Mouse (Mus musculus) R1 (cell line): ENCODE measurements around the gene Rtn1.

Experiments used
- DNase-seq: peaks from one replicate; pipeline ENCODE4 v3.0.0-alpha.2; 2018; ENCODE audit warnings: low read depth, low spot score

Rtn1 gene

DNA sequence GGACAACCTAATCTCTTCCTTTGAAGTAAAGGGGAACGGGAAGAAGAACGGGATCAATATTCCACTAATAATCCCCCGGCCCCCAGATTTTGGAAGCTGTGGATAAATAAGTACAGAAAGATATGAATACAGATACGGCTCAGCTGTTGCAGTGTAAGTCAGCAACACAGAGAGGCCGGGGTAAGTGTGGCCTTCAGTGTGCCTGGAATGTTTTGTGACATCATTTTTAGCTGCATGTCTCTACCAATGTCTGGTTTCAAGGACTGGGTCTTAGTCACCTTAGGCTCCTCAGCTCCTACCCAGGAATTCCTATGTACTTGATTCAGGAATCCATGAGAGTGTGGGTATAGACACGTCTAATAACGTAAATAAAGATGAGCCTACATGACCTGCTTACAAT is 124.3 kb downstream of the Rtn1 start:
- DNase-seq = no peak

DNA sequence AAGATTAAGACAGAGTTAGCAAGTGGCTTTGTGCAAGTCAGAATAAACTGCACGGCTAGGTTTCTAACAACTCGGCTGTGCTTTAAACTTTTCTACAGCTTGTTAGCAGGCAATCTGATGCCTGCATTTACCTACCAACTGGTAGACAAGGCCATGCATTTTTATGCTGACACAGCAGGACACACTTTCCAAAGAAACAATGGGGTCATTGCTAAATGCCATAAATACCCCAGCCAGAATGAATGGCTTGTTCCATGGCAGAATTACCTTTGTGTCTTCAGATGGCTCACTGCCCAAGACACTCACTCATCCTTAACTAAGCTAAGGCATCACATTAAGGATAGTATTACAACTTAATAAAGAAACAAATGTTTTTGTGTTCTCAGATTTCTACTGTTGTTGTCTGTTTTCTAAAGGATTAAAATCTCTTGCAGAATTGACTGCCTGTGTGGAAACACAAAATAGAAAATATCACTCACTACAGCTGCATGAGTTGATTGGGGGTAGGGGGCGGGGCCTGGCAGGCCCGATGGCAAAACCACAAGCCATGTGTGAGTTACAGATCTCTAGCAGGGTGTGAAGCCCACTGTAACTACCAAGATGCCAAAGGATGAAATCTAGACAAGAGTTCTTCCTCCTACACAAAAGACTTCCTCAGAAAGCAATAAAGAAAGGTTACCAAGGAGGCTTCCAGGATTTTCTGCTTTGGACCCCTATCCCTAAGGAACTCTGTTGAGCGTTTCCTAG is 129.6 kb downstream of the Rtn1 start:
- DNase-seq = no peak

DNA sequence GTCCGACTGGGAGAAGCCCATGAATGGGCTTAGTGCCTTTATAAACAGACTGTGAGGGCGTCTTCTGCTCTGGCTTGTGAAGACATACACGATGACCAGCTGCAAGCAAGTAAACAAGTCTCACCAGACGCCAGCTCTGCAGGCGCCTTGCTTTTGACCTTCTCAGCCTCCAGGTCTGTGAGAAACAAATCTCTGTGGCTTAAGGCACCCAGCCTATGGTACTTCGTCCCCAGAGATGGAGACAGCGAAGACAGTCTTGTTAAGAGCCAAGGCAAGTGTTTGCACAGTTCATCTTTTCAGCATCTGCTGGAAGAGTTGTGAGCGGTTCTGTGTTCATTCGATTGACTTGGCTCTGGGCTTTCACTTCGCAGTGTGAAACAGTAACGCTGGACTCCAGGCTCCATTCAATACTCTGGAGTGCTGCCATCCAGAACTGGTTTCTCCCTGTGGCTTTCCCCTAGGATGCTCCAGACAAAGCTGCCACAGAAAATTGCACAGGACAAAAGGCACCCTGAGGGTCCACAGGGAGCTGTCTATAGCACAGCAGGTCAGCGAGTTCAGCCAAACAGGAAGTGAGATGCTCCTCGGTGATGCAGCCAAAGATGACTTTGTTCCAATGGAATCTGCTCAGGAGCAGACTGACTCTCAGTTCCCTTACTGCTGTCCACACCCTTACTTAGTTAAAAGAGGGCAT is 135.0 kb downstream of the Rtn1 start:
- peak; percentile 84 for DNase-seq

DNA sequence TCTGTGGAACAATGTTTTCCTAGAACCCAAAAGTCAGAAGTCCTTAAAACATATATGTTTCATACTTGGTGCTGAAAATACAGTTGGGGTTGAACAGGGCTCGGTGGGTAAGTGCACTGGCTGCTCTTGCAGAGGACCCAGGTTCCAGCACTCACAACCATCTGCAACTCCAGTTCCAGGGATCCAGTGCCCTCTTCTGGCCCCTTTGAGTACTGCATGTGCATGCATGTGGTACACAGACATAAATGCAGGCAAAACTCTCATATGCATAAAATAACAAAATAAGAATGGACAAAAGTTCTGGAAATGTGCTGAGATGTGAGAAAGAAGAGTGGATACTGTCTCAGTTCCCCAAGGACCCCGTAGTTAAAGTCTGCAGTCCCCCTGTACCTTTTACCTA is 141.2 kb downstream of the Rtn1 start:
- peak; percentile 72 for DNase-seq

DNA sequence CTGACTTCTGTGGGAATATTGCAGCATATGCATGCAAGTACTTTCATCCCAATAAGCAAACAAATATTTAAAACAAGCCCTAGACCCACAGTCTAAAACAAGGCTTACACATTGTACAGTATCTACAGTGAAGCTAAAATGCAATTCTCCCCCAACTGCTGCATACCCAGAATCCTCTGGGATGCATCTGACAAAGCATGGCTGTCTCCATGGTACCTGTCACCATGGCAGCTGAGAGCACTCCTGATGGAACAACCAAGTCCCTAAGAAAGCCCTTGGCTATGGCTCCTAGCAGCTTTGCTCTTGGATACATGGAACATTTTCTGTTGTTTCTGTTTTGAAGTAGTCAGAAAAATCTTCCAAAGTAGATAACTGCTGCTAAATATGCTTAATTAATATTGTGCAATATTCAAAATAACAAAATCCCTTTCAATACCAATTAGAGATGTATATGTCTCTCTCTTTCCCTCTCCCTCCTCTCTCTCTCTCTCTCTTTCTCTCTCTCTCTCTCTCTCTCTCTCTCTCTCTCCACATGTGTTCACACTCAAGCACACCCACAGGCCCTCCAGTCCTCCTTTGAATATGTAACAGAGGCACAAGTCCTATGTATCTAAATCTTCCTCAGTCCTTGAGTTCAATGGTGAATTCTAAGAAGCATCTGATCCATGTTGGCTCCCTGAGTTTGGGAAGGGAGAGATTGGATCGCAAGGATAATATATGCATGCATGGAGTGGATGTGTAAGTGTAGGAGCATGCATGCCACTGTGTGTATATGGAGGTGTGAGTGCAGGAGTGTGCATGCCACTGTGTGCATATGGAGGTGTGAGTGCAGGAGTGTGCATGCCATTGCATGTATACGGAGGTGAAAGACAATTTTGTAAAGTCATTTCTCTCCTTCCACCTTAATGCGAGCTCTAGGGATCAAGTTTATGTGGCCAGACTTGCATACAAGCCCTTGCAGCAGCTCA is 143.3 kb downstream of the Rtn1 start:
- DNase-seq = peak; percentile 58

DNA sequence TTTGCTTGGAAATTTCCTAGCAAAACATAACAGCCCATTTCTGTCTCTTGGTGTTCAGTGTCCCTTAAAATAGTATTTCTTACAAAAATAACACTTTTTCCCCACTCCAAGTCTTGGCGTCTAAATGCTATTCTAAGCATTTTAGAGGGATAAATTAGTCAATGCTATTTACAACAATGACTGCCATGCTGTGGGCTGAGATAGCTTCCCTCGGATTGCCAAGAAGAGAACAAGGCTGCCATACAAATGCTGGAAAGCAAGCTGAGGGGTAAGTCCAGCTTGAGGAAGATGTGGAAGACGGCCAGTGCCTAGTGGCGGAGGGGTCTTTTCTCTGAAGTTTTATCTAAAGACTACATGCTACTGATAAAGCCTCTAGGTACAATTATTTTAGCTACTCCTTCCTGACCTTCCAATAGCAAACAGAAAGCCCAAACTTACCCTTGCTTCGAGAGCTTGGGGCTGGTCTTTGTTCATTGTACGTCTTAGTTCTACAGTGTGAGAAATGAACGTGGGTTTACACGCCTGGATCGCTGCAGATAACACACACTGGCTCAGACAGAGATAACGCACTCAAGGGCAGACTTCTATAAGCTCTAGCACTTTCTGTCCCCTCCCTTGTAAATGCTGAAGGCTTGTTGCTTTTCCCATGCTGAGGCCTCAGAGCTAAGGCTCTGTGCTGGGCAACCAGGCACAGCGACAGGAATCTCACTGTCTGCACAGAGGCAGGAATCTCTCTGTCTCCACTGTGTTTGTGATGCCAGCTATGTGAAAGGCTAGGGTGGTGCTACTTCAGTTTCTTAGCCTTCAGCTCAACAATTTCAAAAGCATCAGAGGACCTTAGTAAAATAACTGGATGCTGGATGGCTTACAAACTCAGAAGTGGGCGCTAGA is 145.4 kb downstream of the Rtn1 start:
- DNase-seq = no peak

DNA sequence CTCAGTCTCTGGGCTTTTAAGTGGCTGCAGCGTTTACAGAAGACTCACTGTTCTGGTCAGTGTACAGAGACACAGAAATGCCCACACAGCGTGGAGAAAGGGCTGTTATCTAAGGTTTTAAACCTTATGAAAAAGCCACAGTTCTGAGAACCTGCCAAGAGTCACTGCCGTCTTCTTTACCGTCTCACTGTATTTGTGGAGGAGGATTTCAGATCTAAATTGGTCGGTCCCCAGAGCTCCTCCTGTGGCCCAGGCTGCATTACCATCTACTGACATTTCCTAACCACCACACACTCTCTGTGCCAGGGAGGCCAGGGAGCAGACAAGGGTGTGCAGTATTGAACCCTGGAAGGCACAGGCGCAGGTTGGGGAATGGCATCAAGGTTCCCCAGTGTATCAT is 151.9 kb downstream of the Rtn1 start:
- no peak for DNase-seq

DNA sequence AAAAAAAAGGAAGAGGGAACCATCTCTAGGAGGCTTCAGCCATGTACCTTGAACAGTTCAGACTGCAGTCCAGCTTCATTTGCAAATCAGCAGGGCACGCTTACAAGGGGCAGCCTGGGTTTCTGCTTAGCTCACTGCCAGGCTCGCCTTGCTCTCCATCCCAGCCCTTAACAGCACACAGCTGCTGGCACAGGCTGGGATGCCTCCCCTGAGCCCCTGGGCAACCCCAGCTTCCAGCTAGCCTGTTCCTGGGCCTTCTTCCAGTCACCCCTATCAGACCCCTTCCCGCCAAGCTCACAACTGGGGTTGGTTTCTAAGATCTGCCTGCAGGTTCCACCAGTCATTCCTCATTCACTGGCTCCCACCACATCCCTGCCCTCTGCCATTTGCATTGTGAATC is 155.8 kb downstream of the Rtn1 start:
- no peak for DNase-seq

DNA sequence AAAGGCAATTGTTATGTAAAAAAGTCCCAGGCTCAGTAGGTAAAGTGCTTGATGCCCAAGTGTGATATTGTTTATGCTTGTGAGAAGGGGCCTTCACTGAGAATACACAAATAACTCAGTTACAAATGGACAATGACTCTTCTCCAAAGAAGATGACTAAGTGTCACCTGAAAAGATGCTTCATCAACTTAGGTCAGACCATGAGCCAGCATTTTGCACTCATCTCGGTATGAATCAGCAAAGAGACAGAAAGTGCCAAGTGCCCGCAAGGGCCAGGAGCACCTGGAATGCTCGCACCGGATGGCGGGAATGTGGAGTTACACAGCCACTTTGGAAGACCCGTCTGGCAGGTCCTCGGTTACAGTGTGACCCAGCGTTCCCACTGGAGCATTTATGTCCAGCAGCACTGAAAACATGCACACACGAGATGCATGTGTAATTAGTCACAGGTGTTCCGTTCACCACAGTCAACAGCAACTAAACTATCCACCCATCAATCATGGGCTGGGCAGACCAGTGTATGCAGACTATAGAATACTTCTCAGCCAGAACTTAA is 156.9 kb downstream of the Rtn1 start:
- no peak for DNase-seq

DNA sequence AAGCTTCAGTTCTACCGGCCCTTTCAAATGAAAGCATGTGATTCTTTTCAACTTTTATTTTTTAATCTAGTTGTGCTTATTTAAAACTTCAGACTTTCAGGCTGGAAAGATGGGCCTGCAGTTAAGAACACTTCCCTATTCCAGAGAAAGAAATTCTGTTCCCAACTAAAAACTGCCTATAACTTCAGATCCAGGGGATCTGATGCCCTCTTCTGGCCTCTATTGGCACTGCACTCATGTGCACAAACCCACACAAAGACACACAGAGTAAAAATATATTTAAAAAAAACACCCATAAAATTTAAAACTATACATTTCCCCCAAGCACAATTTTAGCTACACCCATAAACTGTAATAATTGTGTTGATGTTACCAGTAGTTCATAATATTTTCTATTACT is 163.9 kb downstream of the Rtn1 start:
- peak; percentile 49 for DNase-seq

DNA sequence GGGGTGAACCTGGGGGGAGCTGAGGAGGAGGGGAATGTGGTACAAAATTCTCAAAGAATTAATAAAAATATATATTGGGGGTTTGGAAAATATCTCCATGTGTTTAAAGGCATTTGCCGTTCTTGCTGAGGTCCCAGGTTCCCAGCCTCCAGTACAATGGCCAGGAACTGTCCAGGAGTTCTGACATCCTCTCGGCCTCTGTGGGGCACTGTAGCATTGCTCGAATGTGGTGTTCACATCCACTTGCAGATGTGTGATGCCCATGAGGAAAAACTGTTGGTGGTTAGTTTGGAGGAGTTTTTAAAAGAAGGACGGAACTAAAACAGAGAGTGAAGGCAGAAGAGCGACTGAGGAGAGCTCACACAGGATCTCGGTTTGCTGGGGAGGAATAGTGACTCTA is 166.0 kb downstream of the Rtn1 start:
- no peak for DNase-seq

DNA sequence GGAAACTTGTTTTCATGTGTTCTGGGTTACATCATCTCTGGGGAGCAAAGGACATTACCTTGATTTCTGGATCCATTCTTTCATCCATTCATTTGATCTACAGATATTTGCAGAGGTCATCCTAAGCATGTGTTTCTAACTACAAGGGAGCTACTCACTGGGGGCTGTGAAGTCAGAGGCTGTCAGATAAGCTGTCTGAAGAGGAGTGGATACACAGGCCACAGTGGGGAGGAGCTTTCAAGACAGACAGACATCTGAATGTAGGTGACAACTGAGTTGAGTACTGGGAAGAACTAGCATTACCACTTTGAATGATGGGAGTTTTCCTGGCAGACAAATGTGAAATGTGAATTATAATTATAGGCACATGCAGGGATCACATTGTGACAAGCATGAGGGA is 168.3 kb downstream of the Rtn1 start:
- DNase-seq = no peak

DNA sequence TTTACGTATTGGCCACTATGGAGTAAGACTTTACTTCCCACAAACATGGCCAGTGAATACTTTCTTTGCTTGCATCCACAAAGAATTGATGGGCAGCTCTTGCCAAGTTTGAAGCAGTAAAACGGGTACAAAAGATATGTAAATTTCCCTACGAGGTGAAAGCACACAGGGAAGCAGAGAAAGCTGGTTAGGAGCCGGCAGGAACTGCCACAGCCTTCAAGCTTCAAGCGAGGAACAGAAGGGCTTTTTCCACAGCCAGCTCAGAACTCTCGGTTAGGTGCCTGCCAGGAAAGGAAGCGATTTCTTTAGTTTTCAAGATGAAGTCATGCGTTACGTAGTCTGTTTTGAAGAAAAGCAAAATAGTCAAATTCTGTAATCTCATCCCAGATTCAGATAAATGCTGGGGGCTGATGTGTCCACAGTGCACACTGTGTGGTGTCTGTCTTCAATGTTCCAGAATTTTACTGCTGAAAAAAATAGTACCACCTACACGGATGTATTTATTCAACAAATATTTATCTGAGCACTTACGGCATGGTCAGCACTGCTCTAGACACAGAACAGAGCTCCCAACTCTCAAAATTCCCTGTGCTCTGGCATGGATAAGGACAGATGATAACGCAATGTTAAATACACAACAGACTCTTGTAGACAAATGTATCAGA is 169.5 kb downstream of the Rtn1 start:
- no peak for DNase-seq

DNA sequence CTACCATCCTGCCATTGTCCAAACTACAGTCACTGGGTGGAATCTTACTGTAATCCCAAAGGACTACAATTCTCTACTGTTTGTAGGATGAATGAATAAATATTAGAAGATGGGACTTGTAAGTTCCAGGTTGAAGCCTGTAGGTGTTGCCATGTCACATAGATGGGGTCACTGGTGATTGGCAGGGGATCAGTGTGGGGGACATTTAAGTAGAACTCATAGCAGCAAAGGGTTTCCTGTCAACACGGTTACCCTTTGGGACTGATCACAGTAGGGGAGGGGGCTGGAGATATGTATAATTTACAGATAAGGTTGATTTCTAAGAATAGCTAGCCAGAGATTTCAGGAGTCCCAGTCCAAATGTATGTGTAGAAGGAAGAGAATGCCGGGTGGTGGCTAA is 171.6 kb downstream of the Rtn1 start:
- DNase-seq = no peak

DNA sequence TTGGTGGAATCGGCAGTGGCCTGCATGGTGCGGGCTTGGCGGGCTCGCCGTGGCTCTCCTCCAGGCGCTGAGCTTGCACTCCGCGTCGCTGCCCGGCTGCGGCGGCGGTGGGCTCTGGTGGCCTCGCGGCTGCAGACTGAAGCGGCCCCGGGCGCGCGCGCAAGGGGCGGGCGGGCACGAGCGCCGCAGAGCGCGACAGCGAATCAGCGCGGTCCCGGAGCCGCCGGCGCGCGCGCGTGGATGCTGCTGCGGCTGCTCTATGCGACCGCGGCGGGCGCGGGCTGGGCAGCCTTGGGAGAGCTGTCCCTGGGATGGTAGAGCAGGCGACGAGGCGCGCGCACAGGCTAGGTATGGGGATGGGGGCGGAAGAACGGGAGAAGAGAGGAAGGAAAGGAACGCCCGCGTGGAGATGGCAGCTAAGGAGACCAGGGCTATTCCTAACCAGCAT is 172.3 kb downstream of the Rtn1 start:
- peak; percentile 71 for DNase-seq

DNA sequence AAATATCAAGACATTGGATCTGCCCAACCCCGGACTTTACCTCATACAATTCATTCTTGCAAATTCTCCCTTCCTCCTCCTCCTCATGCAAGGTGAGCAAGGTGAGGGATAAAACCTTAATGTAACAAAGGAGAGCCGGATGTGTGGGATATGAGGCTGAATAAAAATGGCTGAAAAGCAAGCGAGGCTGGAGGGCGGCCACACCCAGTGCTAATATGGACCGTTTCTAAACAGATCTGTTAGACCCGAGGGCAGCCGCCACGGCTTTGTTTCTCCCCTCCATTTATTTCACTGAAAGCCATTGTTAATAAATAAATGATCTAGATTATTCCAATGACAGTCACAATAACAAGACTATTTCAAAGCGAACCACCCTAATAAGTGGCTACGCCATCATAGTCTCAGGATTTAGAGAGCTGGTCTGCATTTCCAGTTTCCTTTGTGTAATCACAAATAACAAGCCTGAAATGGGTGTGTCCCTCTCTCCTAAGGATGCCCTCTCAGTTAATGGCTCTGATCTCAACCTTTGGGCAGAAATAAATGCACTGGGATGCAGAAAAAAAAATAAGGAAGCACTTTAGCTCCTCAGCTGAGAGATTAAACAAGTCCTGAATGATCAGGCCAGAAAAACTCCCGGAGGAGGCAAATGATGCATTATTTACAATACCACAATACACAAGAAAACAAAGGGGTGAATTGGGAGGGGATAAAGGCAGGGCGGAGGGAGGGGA is 173.1 kb downstream of the Rtn1 start:
- DNase-seq = peak; percentile 32

DNA sequence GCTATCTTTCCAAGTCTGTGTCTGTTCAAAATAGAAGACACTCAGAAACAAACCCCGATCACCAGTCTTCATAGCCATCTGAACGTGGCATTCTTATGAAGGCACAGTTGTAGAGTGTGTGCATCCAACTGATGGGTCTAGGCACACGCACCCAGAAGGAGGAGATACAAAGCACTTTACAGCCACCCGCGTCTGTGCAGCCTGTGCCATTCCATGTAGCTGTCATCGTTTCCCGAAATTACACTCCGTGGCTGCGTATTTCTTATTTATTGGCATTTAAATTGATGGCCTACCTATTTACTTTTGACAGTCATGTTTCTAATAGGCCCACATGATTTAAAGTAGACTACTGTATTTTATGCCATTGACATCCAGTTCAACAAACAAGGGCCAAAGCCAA is 173.9 kb downstream of the Rtn1 start:
- no peak for DNase-seq

DNA sequence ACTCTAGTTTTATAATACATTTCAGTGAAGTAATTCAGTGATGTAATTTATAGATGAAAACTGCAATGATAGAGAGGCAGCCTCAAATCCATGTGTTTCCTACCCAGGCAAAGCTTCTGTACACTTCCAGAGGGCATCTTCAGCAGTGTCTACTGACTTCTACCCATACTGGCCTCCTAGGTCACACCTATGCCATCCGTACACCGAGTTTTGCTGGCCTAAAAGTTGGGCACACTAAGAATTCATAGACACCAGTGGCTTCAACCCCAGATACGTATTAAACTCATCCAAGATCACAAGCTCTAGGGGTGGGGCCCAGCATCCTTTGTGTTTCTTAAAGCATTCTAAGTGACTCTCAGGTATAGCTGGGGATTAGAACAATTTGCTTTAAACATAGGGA is 174.7 kb downstream of the Rtn1 start:
- no peak for DNase-seq
